Mouse (Mus musculus): Measurements from ENCODE around the gene Eci3.

The Eci3 gene

GRCm38 (mm10) chr13:34934931-34935644 is 28.5 kb downstream of the Eci3 start:
- no peak for DNase-seq (ENCODE audit: low read depth, low spot score)

- DNase-seq (ENCODE audit: low read depth, low spot score), result no peak
Observed at GRCm38 (mm10) chr13:34924210-34924609, 39.4 kb downstream of the Eci3 start, which contains the start of the genes Fam217a and 4933417A18Rik. Gene Fam217a (minus strand): TSS chr13:34924310. Gene 4933417A18Rik (plus strand): TSS chr13:34924409.

- peak; percentile 16 for DNase-seq (ENCODE audit: low read depth, low spot score)
Observed at GRCm38 (mm10) chr13:34916520-34917167, 47.0 kb downstream of the Eci3 start.

- peak; percentile 42 for DNase-seq (ENCODE audit: low read depth, low spot score)
Observed at GRCm38 (mm10) chr13:34914614-34915013, 49.0 kb downstream of the Eci3 start.
